Mouse (Mus musculus): Measurements from ENCODE around the gene Rad23a.

Gene Rad23a

DNA sequence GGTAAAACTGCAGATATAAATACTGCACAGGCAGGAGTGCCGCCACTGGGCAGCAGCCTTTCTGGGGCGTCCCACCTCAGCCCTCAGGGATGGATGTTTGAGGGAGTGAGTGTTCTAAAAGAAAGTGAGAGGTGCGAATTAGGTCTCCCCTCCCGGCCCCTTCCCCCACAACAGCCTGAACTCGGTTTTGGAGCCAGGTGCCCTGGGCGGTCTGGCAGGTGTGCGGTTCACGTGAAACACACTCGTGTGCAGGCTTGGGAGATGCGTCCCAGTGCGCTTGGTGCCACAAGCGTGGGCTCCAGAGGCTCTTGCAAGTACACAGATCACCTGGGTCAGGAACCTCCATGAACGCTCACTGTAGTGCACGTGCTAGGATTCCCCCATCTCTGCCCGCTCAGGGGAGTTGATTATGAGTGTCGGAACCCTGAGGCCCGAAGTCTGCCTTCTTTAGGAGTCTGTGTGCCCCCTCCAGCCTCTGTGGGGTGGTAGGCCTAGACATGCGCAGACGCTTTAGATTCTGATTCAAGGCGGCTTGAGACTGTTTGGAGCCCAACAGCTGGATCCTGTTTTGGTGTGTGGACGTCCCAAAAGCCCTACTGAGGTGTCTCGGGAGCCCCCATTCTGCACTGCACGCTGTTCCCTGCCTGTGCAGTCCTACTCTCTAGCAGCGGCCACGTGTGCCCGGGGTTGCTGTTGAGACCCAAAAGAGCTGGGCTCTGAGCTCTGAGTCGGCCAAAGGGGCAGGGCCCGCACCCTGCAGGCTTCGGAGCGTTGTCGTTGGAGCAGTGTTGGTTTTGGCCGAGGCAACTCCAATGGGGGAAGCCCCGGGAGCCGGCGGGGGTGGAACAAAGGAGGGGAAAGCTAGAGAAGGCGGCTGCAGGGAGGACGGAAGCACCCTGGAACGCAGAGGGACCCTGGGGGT, 54.4 kb downstream of the Rad23a start:
- DNase-seq = no peak

DNA sequence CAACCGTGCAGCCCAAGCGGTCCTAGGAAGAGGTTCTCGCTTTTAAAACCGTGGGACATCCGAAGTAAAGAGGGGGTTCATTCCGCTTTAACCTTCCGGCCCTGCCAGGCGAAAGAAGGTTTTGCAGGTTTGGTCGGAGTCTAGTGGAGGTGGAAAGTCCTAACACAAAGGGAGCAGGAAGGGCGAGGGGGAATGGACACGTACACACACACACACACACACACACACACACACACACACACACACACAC, 55.0 kb downstream of the Rad23a start:
- DNase-seq = no peak

DNA sequence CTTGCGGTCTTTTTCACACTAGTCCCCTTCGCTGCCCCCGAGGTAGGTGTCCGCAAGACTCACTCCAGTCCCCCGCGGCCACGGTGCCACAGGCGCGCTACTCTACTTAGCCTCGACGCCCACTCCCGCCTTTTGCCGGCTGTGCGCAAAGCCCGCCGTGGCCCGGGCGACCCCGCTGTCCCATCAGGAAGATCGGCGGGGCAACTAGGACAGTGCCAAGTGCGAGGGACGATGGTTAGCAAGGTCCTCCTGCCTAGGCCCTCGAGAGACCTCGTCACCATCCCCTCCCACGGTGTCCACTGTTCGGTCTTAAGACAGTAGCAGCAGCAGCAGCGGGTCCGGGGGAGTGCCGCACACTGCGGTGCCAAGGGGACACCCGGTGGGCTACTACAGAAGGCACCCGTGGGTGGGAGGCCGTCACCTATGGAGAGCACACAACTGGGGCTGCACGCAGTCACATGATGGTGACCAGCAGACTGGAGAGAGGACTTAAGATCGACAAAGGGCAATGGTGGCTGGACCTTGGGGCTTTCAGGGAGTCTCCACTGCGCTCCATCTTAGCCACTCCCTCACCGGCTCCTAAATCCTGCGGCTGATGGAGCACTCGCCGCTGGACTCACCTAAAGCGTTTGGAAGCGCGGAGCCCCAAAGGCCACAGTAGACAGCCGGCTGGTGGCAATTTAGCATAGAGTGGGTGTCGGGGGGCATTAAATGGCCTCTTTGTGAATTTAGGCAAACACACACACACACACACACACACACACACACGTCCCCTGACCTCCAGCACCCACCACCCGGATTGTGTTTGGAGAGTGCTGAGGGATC, 55.6 kb downstream of the Rad23a start:
- DNase-seq = no peak

Data from cerebellum, adult 9-10 months (tissue).